Mouse (Mus musculus) thymus, adult 2 months (tissue): ENCODE measurements at regions not wholly inside any gene's neighbourhood (a gene's known extent, or its start where the extent isn't known, plus 50 kb on each side); places are given as distances from the start of the nearest gene placed in this dataset.

Experiments used
- DNase-seq: peaks from one replicate; pipeline ENCODE4 v3.0.0; 2021
- H3K27ac ChIP-seq: fragments of 200-500 bp; 2 replicates; pipeline ENCODE4 v1.5.1; 2012; ENCODE audit warnings: low read length, control low read depth; ENCODE audit not compliant: control insufficient read depth, insufficient read depth
- H3K27me3 ChIP-seq: fragments of 200-500 bp; 2 replicates; pipeline ENCODE4 v1.6.1; 2012; ENCODE audit warnings: mild to moderate bottlenecking, low read length, moderate library complexity, mixed read lengths; ENCODE audit not compliant: control insufficient read depth, insufficient read depth
- H3K36me3 ChIP-seq: fragments of 200-500 bp; 2 replicates; pipeline ENCODE4 v1.6.1; 2012; ENCODE audit warnings: mild to moderate bottlenecking, low read length, moderate library complexity; ENCODE audit not compliant: control insufficient read depth, insufficient read depth
- H3K4me1 ChIP-seq: fragments of 200-500 bp; replicated peaks from 2 replicates; pipeline ENCODE4 v1.6.1; 2012; ENCODE audit warnings: low read length; ENCODE audit not compliant: control insufficient read depth, insufficient read depth
- H3K4me3 ChIP-seq: fragments of 200-500 bp; 2 replicates; pipeline ENCODE4 v1.5.1; 2012; ENCODE audit warnings: mild to moderate bottlenecking, low read length, control low read depth, moderate library complexity; ENCODE audit not compliant: control insufficient read depth, insufficient read depth
- CTCF ChIP-seq: fragments of 200-500 bp; IDR thresholded peaks from 2 replicates; pipeline ENCODE4 v1.5.1; 2012; ENCODE audit warnings: mild to moderate bottlenecking, control low read depth, low read length, moderate library complexity, borderline replicate concordance; ENCODE audit not compliant: control insufficient read depth, poor library complexity, insufficient read depth; ENCODE audit errors: extremely low read depth
- POLR2A ChIP-seq: fragments of 200-500 bp; IDR thresholded peaks from 2 replicates; pipeline ENCODE4 v1.6.1; 2012; ENCODE audit warnings: mild to moderate bottlenecking, low read length, control low read depth, moderate library complexity; ENCODE audit not compliant: control insufficient read depth, poor library complexity, insufficient read depth; ENCODE audit errors: extremely low read depth
- WGBS: fragments of 180-500 bp; shearing (Covaris S2); methylation state at CpG from one replicate; pipeline ENCODE4 v1.1.7; 2018; 5-methylcytosine and 5-hydroxymethylcytosine counted together

- no peak overlapping the region for H3K4me3 ChIP-seq
- TF ChIP-seq CTCF: no peak
- TF ChIP-seq POLR2A: no peak
- H3K4me1 ChIP-seq: 0 out of 2 replicates have a peak, but pooled peaks cover 2% of the 10 kb centered on the region
- WGBS: 94% methylated on average over 8 of the region's 8 CpGs
- no peak for DNase-seq
- no peak overlapping the region for H3K27ac ChIP-seq
- H3K36me3 ChIP-seq: no peaks in the 10 kb centered on the region
- H3K27me3 ChIP-seq: no peaks in the 10 kb centered on the region
These were observed 92.1 kb upstream of the Gpr12 start for GRCm38 (mm10) chr5:146677151-146677515.

- H3K27ac ChIP-seq: no peak overlapping the region
- DNase-seq: no peak
- H3K27me3 ChIP-seq: no peaks in the 10 kb centered on the region
- H3K36me3 ChIP-seq: no peaks in the 10 kb centered on the region
- no peak for TF ChIP-seq POLR2A
- TF ChIP-seq CTCF: no peak
- 16% methylated on average over 12 of the region's 12 CpGs for WGBS
- H3K4me1 ChIP-seq: 0 out of 2 replicates have a peak, but pooled peaks cover 2% of the 10 kb centered on the region
- no peak overlapping the region for H3K4me3 ChIP-seq
These were observed 91.6 kb upstream of the Gpr12 start for GRCm38 (mm10) chr5:146676470-146677150.

- TF ChIP-seq CTCF: no peak
- no peak for TF ChIP-seq POLR2A
- 0 out of 2 replicates have a peak, but pooled peaks cover 2% of the 10 kb centered on the region for H3K4me1 ChIP-seq
- DNase-seq: no peak
- H3K27me3 ChIP-seq: no peaks in the 10 kb centered on the region
- 89% methylated on average over 4 of the region's 4 CpGs for WGBS
- no peaks in the 10 kb centered on the region for H3K36me3 ChIP-seq
- H3K4me3 ChIP-seq: no peak overlapping the region
- no peak overlapping the region for H3K27ac ChIP-seq
These were observed 90.8 kb upstream of the Gpr12 start for GRCm38 (mm10) chr5:146675887-146676277.

- no peak for TF ChIP-seq POLR2A
- TF ChIP-seq CTCF: peak; percentile 39; the same call in 1 of the 2 replicates
- no peak overlapping the region for H3K4me3 ChIP-seq
- H3K27me3 ChIP-seq: no peaks in the 10 kb centered on the region
- no peaks in the 10 kb centered on the region for H3K36me3 ChIP-seq
- no peak overlapping the region for H3K27ac ChIP-seq
- 29% methylated on average over 19 of the region's 19 CpGs for WGBS
- H3K4me1 ChIP-seq: 0 out of 2 replicates have a peak, but pooled peaks cover 2% of the 10 kb centered on the region
- DNase-seq: peak; percentile 60
These were observed 90.2 kb upstream of the Gpr12 start for GRCm38 (mm10) chr5:146675006-146675886.

GRCm38 (mm10) chr5:146661751-146662150, 76.7 kb upstream of the Gpr12 start:
- TF ChIP-seq POLR2A (no peak), CTCF (no peak)
- Histone ChIP-seq H3K27me3 (no peaks in the 10 kb centered on the region), H3K36me3 (no peaks in the 10 kb centered on the region), H3K4me3 (no peak overlapping the region), H3K27ac (no peak overlapping the region), H3K4me1 (no peaks in the 10 kb centered on the region)
- DNase-seq: no peak
- WGBS: 87% methylated on average over 8 of the region's 8 CpGs

- DNase-seq: no peak
- TF ChIP-seq POLR2A (no peak), CTCF (no peak)
- no peaks in the 10 kb centered on the region for H3K27me3 ChIP-seq
- H3K4me1 ChIP-seq: peaks cover 13% of the 10 kb centered on the region
- H3K27ac ChIP-seq: no peak overlapping the region
- H3K4me3 ChIP-seq: no peak overlapping the region
- no peaks in the 10 kb centered on the region for H3K36me3 ChIP-seq
- WGBS: 95% methylated on average over 2 of the region's 2 CpGs
These were observed 72.2 kb upstream of the Gpr12 start for GRCm38 (mm10) chr5:146657228-146657627.
